Mouse (Mus musculus): ENCODE results near the gene Ythdf2. TPM values are rescaled to one million over a fixed set of nuclear protein-coding genes. Genes with fewer than 3 reads are reported as not detected.

The Ythdf2 gene
- polyA plus RNA-seq (2012; fragmentation: generic; extraction: Trizol): 24.5 TPM
- long read RNA-seq, experiment 1, full-length matches to known transcripts: 53 of 66 reads
- long read RNA-seq, experiment 1, partial matches to known transcripts: 4 of 66 reads
- long read RNA-seq, experiment 1, other reads (novel, unspliced or antisense): 9 of 66 reads
- long read RNA-seq, experiment 2, full-length matches to known transcripts: 1,055 of 1,078 reads
- long read RNA-seq, experiment 2, partial matches to known transcripts: 11 of 1,078 reads
- long read RNA-seq, experiment 2, other reads (novel, unspliced or antisense): 12 of 1,078 reads

DNA sequence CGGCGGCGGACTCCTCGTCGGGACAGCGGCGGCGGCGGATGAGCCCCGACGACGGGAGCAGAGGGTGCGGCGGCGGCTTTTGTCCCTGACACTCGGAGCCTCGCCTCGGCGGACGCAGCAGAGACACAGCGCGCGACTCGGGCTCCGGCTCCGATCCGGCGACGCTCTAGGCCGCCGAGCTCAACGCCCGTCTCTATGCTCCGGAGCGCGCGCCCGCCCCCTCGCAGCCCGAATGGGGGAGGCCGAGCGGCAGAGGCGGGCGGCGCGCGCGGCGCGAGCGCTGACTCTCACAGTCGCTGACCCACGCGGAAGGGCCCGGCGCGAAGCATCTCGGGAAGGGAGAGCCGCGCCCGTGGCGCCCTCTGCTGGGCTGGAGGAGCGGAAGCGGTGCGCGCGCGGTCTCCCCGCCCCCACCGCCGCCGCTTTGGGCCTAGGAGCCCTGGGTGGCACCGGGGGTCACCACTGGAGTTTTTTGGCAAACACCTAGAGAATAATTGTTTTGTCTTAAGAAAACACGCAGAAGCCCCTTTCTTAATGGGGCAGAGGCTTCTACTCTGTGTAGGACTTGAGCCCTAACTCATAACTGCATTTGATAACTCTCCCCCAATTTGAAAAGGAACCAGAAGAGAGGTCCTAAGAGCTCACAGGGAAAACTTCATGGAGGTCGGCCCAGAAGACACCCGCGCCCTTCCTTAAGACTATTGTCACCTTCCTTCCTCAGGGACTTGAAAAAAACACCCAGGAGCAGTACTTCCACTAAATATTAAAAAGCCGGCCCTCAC is at the start of gene Ythdf2:
Ythdf2 (minus strand) TSS at position 351 of the 782 bp plus-strand sequence.
- Histone ChIP-seq H3K36me3 (ENCODE audit: control insufficient read depth, insufficient read depth) (peaks cover 36% of the 10 kb centered on the region), H3K4me3 (ENCODE audit: insufficient read depth, poor library complexity, severe bottlenecking) (peak within 1 kb of the TSS; percentile 92), H3K27me3 (ENCODE audit: control insufficient read depth, insufficient read depth, insufficient read length) (no peaks in the 10 kb centered on the region), H3K79me3 (ENCODE audit: low read depth) (peaks cover 43% of the 10 kb centered on the region), H3ac (ENCODE audit: control insufficient read depth, insufficient read length, low read depth) (peak within 1 kb of the TSS; percentile 84), H3K79me2 (ENCODE audit: control insufficient read depth, insufficient read depth) (peaks cover 48% of the 10 kb centered on the region)
- TF ChIP-seq CEBPB (IDR thresholded peaks at IDR 0.05; ENCODE audit: low read depth) (no peak), CTCF (IDR thresholded peaks at IDR 0.05; ENCODE audit: control insufficient read depth, insufficient read depth, insufficient read length) (peak; percentile 97), MYOD1 (IDR thresholded peaks at IDR 0.05; ENCODE audit: control insufficient read depth, insufficient read length, low read depth) (no peak), FOSL1 (IDR thresholded peaks at IDR 0.05; ENCODE audit: insufficient read depth, low read length, poor library complexity, severe bottlenecking) (no peak), MAX (IDR thresholded peaks at IDR 0.05) (peak; percentile 83), USF1 (IDR thresholded peaks at IDR 0.05; ENCODE audit: low read depth) (no peak), MYOG (IDR thresholded peaks at IDR 0.05; ENCODE audit: control insufficient read depth, extremely low read depth, insufficient read length) (no peak)

DNA sequence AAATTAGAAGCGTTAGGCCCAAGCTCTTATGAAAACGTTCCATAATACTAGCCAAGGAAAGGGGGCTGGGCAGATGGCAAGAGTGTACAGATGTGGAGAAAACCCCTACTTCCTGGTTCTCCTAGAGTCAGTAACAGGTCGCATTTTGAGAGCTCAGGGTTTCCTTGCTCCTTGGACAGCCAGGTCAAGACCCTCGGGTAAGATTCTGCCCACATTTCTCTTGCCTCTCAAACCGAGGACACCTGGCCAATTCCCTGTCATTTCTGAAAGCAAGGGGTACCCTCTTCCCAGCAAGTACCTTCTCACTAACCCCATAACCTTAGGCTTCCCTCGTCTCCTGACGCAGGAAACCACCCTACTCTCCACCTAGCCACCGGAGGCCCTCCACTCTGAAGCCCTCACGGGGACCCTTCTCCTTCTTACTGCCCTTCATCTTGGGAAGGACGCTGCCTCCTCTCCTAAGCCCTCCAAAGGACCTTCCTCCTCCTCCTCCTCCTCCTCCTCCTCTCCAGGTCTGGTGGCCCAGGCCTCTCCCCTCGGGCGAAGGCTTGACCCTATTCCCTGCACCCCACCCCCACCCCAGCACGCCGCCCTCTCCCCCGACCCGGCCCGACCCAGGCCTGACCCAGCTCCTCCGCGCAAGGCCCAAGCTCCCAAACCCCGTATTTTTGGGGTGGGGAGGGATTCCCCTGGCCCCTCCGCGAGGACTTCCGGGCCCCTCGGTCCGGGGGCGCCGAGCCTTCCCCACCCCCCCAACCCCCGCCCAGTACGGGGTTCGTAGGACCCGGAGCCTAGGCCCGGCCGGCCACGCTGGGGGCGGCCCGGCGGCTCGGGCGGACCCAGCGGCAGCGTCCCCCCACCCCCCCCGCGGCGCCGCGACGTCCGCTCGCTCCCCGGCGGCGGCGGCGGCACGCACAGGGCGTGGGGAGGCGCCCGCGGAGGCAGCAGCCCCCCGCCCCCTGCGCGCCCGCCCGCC is 48.6 kb upstream of the Ythdf2 start:
- TF ChIP-seq MYOD1 (IDR thresholded peaks at IDR 0.05; ENCODE audit: control insufficient read depth, insufficient read length, low read depth) (no peak), CTCF (IDR thresholded peaks at IDR 0.05; ENCODE audit: control insufficient read depth, insufficient read depth, insufficient read length) (no peak), MAX (IDR thresholded peaks at IDR 0.05) (no peak), FOSL1 (IDR thresholded peaks at IDR 0.05; ENCODE audit: insufficient read depth, low read length, poor library complexity, severe bottlenecking) (no peak), MYOG (IDR thresholded peaks at IDR 0.05; ENCODE audit: control insufficient read depth, extremely low read depth, insufficient read length) (no peak), CEBPB (IDR thresholded peaks at IDR 0.05; ENCODE audit: low read depth) (no peak), USF1 (IDR thresholded peaks at IDR 0.05; ENCODE audit: low read depth) (no peak)
- Histone ChIP-seq H3K79me2 (ENCODE audit: control insufficient read depth, insufficient read depth) (peaks cover 57% of the 10 kb centered on the region), H3K27me3 (ENCODE audit: control insufficient read depth, insufficient read depth, insufficient read length) (no peaks in the 10 kb centered on the region)

DNA sequence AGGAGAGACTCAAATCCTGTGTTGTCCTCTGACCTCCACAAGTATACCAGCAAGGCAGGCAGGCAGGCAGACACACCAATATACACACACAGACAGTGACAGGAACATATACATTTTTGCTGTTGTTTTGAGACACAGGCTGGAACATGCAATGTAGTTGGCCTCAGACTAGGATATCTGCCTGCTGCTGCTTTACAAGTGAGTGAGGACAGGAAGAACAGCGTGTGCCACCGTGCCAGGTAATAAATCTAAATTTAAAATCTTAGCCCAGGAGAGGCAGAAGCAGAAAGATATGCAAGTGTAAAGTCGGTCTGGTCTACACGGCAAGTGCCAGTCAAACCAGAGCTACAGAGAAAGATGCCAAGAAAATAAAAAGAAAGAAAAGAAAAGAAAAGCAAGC is 47.1 kb upstream of the Ythdf2 start:
- peaks cover 72% of the 10 kb centered on the region for H3K79me2 ChIP-seq (ENCODE audit: control insufficient read depth, insufficient read depth)
- H3K4me3 ChIP-seq (ENCODE audit: insufficient read depth, poor library complexity, severe bottlenecking): no peak overlapping the region
- TF ChIP-seq FOSL1 (IDR thresholded peaks at IDR 0.05; ENCODE audit: insufficient read depth, low read length, poor library complexity, severe bottlenecking) (no peak), CEBPB (IDR thresholded peaks at IDR 0.05; ENCODE audit: low read depth) (no peak), MYOG (IDR thresholded peaks at IDR 0.05; ENCODE audit: control insufficient read depth, extremely low read depth, insufficient read length) (no peak), MYOD1 (IDR thresholded peaks at IDR 0.05; ENCODE audit: control insufficient read depth, insufficient read length, low read depth) (no peak), MAX (IDR thresholded peaks at IDR 0.05) (no peak), CTCF (IDR thresholded peaks at IDR 0.05; ENCODE audit: control insufficient read depth, insufficient read depth, insufficient read length) (no peak), USF1 (IDR thresholded peaks at IDR 0.05; ENCODE audit: low read depth) (no peak)
- H3K36me3 ChIP-seq (ENCODE audit: control insufficient read depth, insufficient read depth): peaks cover 19% of the 10 kb centered on the region
- no peak overlapping the region for H3ac ChIP-seq (ENCODE audit: control insufficient read depth, insufficient read length, low read depth)
- no peaks in the 10 kb centered on the region for H3K27me3 ChIP-seq (ENCODE audit: control insufficient read depth, insufficient read depth, insufficient read length)
- H3K79me3 ChIP-seq (ENCODE audit: low read depth): peaks cover 45% of the 10 kb centered on the region

More for the DNA sequence above, 48.6 kb upstream of the Ythdf2 start:
- peaks cover 36% of the 10 kb centered on the region for H3K79me3 ChIP-seq (ENCODE audit: low read depth)
- peak overlapping the region; percentile 89 for H3K4me3 ChIP-seq (ENCODE audit: insufficient read depth, poor library complexity, severe bottlenecking)
- peak overlapping the region; percentile 63 for H3ac ChIP-seq (ENCODE audit: control insufficient read depth, insufficient read length, low read depth)
- H3K36me3 ChIP-seq (ENCODE audit: control insufficient read depth, insufficient read depth): peaks cover 19% of the 10 kb centered on the region

DNA sequence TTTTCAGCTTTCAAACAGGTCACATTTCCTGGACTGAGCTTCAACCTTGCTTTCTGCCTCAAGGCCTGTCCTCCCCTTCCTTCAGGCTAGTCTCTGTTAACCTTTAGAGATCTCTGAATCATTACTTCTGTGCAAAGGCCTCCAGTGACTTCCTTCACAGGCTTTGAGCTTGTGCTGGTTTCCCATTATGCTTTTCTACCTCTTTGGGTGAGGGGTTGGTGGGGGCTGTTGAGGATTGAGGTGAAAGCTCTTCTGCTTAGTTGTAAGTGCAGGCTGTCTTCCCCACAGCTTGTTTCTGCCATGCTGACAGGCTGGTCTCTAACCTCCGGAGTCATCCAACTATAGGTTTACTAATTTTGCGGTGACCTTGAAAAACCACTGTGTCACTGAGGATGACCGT is 44.3 kb upstream of the Ythdf2 start:
- H3K36me3 ChIP-seq (ENCODE audit: control insufficient read depth, insufficient read depth): peaks cover 28% of the 10 kb centered on the region
- TF ChIP-seq CEBPB (IDR thresholded peaks at IDR 0.05; ENCODE audit: low read depth): no peak
- no peak for TF ChIP-seq MAX (IDR thresholded peaks at IDR 0.05)
- no peak for TF ChIP-seq MYOG (IDR thresholded peaks at IDR 0.05; ENCODE audit: control insufficient read depth, extremely low read depth, insufficient read length)
- no peak for TF ChIP-seq CTCF (IDR thresholded peaks at IDR 0.05; ENCODE audit: control insufficient read depth, insufficient read depth, insufficient read length)
- TF ChIP-seq FOSL1 (IDR thresholded peaks at IDR 0.05; ENCODE audit: insufficient read depth, low read length, poor library complexity, severe bottlenecking): no peak
- no peak for TF ChIP-seq MYOD1 (IDR thresholded peaks at IDR 0.05; ENCODE audit: control insufficient read depth, insufficient read length, low read depth)
- TF ChIP-seq USF1 (IDR thresholded peaks at IDR 0.05; ENCODE audit: low read depth): no peak
- H3K79me3 ChIP-seq (ENCODE audit: low read depth): peaks cover 53% of the 10 kb centered on the region
- H3K79me2 ChIP-seq (ENCODE audit: control insufficient read depth, insufficient read depth): peaks cover 93% of the 10 kb centered on the region
- H3K27me3 ChIP-seq (ENCODE audit: control insufficient read depth, insufficient read depth, insufficient read length): no peaks in the 10 kb centered on the region
- no peak overlapping the region for H3K4me3 ChIP-seq (ENCODE audit: insufficient read depth, poor library complexity, severe bottlenecking)
- H3ac ChIP-seq (ENCODE audit: control insufficient read depth, insufficient read length, low read depth): no peak overlapping the region

DNA sequence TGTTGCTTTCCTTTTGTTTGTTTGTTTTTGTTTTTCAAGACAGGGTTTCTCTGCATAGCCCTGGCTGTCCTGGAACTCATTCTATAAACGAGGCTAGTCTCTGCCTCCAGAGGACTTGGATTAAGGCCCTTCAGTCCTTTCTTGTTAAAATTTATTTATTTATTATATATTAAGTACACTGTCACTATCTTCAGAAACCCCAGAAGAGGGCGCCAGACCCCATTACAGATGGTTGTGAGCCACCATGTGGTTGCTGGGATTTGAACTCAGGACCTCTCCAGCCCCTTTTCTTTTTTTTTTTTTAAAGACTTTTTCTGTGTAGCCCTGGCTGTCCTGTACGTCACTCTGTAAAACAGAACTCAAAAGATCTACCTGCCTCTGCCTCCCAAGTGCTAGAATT is 42.9 kb upstream of the Ythdf2 start:
- Histone ChIP-seq H3K27me3 (ENCODE audit: control insufficient read depth, insufficient read depth, insufficient read length) (no peaks in the 10 kb centered on the region), H3K36me3 (ENCODE audit: control insufficient read depth, insufficient read depth) (peaks cover 40% of the 10 kb centered on the region), H3K79me2 (ENCODE audit: control insufficient read depth, insufficient read depth) (peaks cover 82% of the 10 kb centered on the region), H3K79me3 (ENCODE audit: low read depth) (peaks cover 46% of the 10 kb centered on the region), H3K4me3 (ENCODE audit: insufficient read depth, poor library complexity, severe bottlenecking) (no peak overlapping the region), H3ac (ENCODE audit: control insufficient read depth, insufficient read length, low read depth) (no peak overlapping the region)
- TF ChIP-seq CEBPB (IDR thresholded peaks at IDR 0.05; ENCODE audit: low read depth): no peak
- TF ChIP-seq MYOD1 (IDR thresholded peaks at IDR 0.05; ENCODE audit: control insufficient read depth, insufficient read length, low read depth): no peak
- no peak for TF ChIP-seq FOSL1 (IDR thresholded peaks at IDR 0.05; ENCODE audit: insufficient read depth, low read length, poor library complexity, severe bottlenecking)
- no peak for TF ChIP-seq CTCF (IDR thresholded peaks at IDR 0.05; ENCODE audit: control insufficient read depth, insufficient read depth, insufficient read length)
- TF ChIP-seq MYOG (IDR thresholded peaks at IDR 0.05; ENCODE audit: control insufficient read depth, extremely low read depth, insufficient read length): no peak
- no peak for TF ChIP-seq MAX (IDR thresholded peaks at IDR 0.05)
- TF ChIP-seq USF1 (IDR thresholded peaks at IDR 0.05; ENCODE audit: low read depth): no peak

All from C2C12 (cell line).